Mouse (Mus musculus) splenic B cell, adult 2 months (primary cell): ENCODE measurements around the gene Miga1.

Experiments used
- DNase-seq: peaks from one replicate; pipeline ENCODE4 v3.0.0-alpha.2; 2011; ENCODE audit warnings: low read depth, low spot score
- H3K27me3 ChIP-seq: 2 replicates; pipeline ENCODE4 v1.6.1; 2012; ENCODE audit warnings: mild to moderate bottlenecking, low read length, moderate library complexity, mixed read lengths; ENCODE audit not compliant: control insufficient read depth, poor library complexity, insufficient read depth, severe bottlenecking
- H3K36me3 ChIP-seq: 2 replicates; pipeline ENCODE4 v1.6.1; 2012; ENCODE audit warnings: mild to moderate bottlenecking, low read length, moderate library complexity, mixed read lengths; ENCODE audit not compliant: control insufficient read depth, poor library complexity, insufficient read depth, severe bottlenecking

The Miga1 gene

DNA sequence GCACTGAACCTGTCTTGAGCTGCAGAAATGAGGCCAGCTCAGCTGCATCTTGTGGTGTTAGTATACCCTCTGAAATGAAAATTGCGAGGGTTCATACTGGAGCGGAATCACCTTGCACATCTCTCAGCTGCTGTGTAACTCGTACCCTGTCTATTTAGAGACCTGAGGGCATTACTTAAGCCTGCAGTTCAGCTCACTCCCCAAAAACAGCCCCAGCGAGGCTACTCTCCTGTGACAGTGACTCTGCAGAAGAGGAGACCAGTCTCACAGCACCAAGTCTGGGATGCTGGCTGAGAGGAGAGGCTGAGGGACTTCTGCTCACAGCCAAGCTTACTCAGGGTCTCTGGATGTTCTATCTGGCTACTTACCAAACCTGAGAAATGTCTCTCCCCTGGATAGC is 34.2 kb downstream of the Miga1 start:
- no peaks in the 10 kb centered on the region for H3K27me3 ChIP-seq
- H3K36me3 ChIP-seq = peaks cover 3% of the 10 kb centered on the region; the same call in 1 of the 2 replicates
- no peak for DNase-seq

DNA sequence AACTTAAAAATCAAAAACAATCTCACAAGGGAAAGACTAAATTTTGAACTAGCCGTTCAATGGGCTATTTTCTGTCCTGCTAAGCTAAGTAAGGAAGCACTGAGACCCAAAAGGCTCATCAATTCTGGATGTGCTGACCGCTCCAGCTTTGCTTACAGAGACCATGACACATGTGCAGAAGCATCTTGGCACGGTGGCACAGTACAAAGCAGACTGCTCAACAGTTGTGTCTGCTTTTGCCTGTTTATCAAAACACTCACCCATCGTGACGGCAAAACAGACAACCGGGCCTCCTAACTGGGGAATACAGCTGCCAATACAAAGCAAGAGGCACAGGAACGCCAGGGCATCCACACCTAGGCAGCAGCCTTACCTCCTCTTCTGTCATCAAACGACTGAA is 35.1 kb downstream of the Miga1 start:
- Histone ChIP-seq H3K36me3 (peaks cover 3% of the 10 kb centered on the region), H3K27me3 (no peaks in the 10 kb centered on the region)
- DNase-seq = no peak

DNA sequence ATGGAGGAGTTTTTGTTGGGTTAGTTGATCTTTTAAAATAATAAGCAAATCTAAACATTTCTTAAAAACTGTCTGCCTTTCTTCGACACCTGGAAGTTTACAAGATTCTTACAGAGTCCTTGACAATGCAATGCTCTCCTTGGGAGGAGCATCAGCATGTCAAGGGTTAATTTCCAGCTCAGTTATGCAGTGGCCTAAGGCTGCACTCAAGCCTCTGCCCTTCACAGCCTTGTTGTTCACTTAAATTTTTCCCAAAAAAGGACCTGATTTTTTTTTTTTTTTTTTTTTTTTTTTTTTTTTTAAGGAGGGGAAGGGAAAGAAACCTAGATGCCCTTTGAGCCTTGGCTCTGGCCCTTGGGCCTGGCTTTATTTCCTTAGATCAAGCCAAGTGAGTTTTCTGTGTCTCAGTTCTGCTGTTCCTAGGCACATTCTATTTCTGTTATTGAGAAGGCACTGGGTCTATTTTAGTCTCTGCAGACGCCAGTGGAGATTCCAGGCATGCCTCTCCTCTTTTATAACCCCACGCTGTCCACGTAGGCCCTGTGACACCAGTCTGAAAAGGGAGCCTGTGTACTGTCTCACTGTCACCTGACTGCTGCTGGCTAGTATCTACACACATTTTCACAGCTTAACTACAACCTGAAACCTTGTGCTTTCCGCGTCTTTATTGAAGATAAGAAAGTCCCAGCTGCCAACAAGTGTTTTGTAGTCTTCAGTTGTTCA is 36.0 kb downstream of the Miga1 start:
- Histone ChIP-seq H3K36me3 (peaks cover 3% of the 10 kb centered on the region), H3K27me3 (no peaks in the 10 kb centered on the region)
- no peak for DNase-seq

DNA sequence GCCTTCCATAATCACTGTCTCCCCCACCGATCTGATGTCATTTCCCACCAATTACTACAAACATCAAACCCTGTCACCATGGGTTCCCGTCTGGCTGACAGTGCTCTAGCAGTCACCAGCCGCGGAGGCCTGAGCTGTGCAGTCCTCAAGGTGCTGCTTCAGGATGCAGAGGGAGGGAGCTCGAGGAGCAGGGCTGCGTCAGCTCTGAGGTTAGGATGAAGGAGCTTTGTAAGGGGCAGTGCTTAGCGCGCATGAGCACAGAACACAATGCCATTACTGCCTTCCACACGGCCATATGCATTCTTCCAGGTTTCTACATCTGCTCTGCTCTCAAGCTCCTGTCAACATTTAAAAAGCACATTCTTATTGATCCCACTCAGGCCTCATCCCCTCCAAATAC is 37.2 kb downstream of the Miga1 start:
- Histone ChIP-seq H3K36me3 (peaks cover 3% of the 10 kb centered on the region), H3K27me3 (no peaks in the 10 kb centered on the region)
- DNase-seq = no peak

DNA sequence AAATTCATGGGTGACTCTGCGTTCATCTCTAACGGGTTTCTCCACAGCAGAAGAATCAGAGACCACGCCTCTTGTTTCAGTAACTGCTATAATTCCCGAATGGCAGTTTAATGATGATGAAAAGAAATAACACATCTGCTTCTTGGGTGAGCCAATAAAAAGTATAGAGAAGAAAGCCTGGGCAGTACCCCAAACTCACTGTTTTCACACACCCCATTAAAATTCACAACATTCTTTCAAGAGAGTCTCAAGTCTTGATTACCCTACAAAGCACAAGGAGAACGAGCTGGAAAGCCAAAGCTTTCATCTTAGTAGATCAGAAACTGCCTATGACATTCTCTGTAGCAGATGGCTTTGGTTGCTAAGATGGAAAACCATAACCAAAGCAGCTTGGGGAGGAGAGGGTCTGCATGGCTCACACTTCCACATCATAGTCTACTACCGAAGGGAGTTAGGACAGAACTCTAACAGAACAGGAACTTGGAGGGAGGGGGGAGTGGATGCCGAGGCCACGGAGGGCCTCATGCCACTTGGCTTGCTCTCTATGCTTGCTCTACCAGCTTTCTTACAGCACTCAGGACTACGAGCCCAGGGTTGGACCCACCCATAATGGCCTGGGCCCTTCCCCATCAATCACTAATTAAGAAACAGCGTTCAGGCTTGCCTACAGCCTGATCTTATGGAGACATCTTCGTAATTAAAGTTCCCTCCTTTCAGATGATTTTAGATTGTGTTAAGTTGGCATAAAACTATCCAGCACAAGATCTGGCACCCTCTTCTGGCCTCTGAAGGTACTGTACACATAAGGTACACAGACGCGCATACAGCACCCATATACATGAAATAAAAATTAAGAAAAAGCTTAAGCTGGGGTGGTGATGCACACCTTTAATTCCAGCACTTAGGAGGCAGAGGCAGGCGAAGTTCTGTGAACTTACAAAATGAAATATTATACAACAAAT is 39.5 kb downstream of the Miga1 start:
- Histone ChIP-seq H3K27me3 (no peaks in the 10 kb centered on the region), H3K36me3 (peaks cover 2% of the 10 kb centered on the region; the same call in 1 of the 2 replicates)
- DNase-seq = no peak

DNA sequence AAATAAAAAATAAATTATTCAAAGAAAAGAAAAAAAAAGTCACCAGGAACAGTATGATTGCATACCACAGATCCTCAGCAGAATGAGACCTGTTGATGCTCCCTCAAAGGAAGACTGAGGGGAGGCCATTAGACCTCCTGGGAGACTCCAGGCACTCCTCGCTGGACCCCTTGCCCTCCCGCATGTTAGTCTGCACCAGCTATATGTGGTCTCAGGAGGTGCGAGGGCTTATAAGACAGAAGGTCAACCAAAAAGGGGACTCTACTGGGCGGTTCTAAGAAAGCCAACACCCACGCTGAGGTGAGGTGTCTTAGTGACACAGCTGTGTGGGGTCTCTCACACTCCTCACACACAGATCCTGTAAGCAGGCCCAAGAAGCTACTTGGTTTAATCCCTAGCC is 44.3 kb downstream of the Miga1 start:
- no peak for DNase-seq
- Histone ChIP-seq H3K36me3 (peaks cover 2% of the 10 kb centered on the region; the same call in 1 of the 2 replicates), H3K27me3 (no peaks in the 10 kb centered on the region)

DNA sequence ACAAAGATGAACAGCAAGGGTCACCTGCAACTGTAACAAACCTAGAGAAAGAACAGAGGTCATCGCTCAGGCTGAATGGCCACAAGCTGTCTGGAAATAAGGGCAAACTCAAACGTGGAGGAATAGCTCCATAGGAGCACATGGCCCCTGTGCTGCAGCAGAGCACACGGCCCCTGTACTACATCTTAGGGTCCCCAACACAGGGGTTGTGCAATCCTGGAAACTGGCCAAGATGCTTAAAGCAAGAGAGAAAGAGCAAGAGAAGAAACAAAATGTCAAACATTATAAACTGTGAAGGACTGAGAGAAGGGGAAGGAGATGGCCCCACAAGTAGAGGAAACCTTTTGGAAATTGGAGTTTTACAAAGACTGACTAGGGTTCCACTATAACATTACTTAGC is 45.8 kb downstream of the Miga1 start:
- no peaks in the 10 kb centered on the region for H3K27me3 ChIP-seq
- DNase-seq = no peak
- H3K36me3 ChIP-seq = peaks cover 6% of the 10 kb centered on the region; the same call in 1 of the 2 replicates

DNA sequence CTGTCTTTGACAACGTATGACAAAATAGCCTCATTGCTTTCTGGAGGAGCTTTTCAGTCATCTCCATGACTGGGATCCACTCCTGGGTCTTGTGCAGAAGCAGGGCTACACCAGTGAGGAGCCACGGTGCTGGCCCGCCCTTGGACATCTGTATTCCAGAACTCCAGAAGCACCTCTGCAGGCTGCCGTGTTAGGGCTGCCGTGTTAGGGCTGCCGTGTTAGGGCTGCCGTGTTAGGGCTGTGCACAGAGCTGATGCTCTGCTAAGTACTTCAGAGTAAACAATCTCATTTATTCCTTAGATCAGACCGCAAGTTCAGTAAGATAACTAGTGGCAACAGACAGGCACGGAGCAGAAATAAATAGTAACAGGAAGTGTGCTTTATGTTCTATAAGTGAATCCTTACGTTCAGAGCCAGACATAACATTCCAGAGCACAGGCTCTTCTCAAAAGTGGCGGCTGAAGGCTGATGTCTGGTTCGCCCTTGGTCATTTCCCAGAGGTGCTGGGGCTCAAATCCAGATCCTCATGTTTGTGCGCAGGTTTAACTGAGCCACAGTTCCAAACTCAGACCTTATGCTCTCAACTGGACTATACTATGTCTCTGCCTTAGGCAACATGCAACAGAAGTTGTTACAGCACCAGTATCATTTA is 46.6 kb downstream of the Miga1 start:
- Histone ChIP-seq H3K36me3 (peaks cover 9% of the 10 kb centered on the region; the same call in 1 of the 2 replicates), H3K27me3 (no peaks in the 10 kb centered on the region)
- no peak for DNase-seq

DNA sequence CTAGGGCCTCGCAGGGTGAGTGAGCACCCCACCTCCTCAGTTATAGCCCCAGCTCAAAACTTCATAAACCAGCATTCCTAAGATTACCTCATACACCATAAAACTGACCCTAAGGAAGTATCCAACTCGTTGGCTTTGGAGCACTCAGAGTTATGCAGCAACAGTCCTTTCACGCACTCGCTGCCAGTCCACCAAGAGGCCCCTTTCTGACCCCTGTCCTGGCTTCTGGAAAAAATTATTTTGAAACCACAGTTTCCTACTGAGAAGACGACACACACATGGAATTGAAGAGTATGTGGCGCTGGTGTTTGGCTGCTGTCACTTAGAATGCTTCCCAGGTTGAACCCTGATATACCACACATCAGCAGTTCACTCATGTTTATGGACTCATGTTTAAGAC is 48.3 kb downstream of the Miga1 start:
- peaks cover 9% of the 10 kb centered on the region; the same call in 1 of the 2 replicates for H3K36me3 ChIP-seq
- no peaks in the 10 kb centered on the region for H3K27me3 ChIP-seq
- DNase-seq = no peak

DNA sequence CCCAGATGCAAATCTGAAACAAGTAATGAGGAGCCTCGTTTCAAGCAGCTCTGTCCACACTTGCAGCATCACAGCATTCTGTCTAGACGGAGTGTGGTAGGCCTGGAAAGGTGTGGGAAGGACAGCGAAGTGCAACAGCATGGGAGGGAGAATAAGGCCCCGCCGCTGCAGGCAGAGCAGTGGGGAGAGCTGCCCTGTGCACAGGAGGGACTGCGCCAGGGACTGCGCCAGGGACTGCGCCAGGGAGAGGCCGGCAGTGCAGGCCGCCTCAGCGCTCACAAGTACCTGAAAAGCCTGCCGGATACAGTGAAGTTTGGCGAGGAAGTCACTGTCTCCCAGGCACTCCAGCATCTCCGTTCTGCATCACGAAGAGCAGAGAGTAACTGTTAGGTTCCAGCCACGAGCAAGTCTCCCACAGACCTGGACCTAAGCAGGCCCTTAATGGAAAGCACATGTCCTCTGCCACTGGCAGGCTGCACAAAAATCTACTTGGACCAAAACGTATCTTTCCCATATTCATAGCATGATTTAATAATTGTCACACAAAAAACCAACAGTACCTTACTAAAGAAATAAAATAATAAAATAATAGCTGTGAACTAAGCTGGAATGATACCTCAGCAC is 49.9 kb downstream of the Miga1 start:
- Histone ChIP-seq H3K36me3 (peaks cover 9% of the 10 kb centered on the region; the same call in 1 of the 2 replicates), H3K27me3 (no peaks in the 10 kb centered on the region)
- no peak for DNase-seq

DNA sequence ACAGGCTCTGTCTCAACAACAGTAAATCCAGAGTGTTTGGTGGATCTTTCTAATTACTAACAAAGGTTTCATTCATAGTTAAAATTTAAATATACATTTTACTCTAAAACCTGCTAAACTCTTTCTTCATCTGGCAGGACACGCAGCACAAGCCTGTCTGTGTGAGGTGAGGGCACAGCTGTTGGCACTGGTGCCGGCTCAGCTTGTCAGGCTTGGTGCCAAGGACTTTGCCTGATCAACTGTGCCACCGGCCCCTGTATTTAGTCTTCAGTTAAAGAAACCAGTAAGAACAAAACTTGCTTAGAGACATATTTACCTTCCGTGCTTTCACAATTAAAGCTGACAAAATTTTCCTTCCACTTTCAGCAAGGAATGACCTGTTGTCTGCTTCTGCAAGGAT is 51.5 kb downstream of the Miga1 start:
- DNase-seq = no peak
- Histone ChIP-seq H3K36me3 (peaks cover 10% of the 10 kb centered on the region; the same call in 1 of the 2 replicates), H3K27me3 (no peaks in the 10 kb centered on the region)

DNA sequence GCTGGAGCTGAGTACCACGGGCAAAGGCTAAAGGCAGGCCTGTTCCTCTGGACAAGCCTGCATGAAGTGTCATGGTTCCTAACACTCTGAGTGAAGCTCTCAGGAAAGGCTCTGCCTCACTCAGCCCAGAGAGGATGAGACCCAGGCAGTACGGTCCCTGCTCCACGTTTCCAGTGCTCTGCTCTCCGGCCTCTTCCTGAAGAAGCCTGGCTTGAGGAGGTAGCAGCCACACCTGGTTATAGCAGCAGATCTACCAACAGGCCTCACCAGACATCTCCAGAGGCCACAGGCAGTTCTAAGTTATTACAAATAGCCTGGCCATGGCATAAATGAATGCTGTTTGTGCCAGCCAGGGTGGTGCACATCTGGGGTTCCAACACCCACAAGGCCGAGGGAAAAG is 51.9 kb downstream of the Miga1 start:
- Histone ChIP-seq H3K36me3 (peaks cover 10% of the 10 kb centered on the region; the same call in 1 of the 2 replicates), H3K27me3 (no peaks in the 10 kb centered on the region)
- DNase-seq = no peak

DNA sequence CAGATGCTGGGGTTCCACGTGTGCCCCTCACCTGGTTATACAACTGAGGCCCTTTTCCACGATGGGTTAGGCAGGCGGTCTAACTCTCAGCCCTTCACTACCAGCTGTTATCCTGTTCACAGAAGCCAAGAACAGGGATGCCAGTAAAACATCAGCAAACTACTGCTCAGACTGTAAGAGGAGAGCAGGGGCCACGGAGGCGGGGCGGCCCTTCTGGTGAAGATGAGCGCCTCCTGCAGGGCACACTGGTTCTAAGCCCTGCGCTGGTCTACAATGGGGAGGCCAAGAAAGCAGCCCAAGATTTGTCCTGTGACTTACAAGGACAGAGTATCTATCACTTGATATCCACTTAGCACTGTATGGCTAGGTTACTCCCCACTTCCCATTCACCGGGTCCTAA is 52.4 kb downstream of the Miga1 start:
- H3K36me3 ChIP-seq = peaks cover 12% of the 10 kb centered on the region; the same call in 1 of the 2 replicates
- H3K27me3 ChIP-seq = no peaks in the 10 kb centered on the region
- no peak for DNase-seq

DNA sequence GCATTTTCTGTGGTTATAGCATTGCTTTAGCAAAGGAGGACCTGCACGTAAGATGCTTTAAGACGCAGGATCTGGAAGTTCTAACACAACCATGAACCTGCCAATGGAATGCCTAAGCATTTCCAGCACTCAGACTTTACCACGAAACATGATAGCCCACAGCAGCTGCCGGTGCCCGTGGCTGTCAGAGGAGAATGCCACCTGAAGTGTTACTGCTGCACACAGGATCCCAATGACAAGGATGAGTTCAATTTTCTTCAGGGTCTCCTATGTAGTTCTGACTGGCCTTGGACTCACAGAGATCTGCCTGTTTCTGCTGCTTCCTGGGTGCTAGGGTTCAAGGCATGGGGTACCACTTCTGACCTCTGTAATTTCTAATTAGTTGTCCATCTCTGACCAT is 55.4 kb downstream of the Miga1 start:
- no peak for DNase-seq
- no peaks in the 10 kb centered on the region for H3K27me3 ChIP-seq
- peaks cover 10% of the 10 kb centered on the region; the same call in 1 of the 2 replicates for H3K36me3 ChIP-seq
